Mouse (Mus musculus) lung, postnatal 4 days (tissue): ENCODE results near the gene Slc24a3.

Source experiments
- DNase-seq, 2 experiments: peaks; one replicate each; pipeline ENCODE4 v3.0.0; 2021

Gene Slc24a3

GRCm38 (mm10) chr2:145291473-145291872 is 123.9 kb downstream of the Slc24a3 start:
- no peak for DNase-seq

GRCm38 (mm10) chr2:145292196-145292595 is 124.6 kb downstream of the Slc24a3 start:
- DNase-seq, result no peak

- DNase-seq, result no peak
Measured at GRCm38 (mm10) chr2:145292816-145293215, 125.3 kb downstream of the Slc24a3 start.

GRCm38 (mm10) chr2:145296906-145297305 is 129.4 kb downstream of the Slc24a3 start:
- DNase-seq, result no peak

- DNase-seq, result no peak
Measured at GRCm38 (mm10) chr2:145299914-145300699, 132.6 kb downstream of the Slc24a3 start.

GRCm38 (mm10) chr2:145307231-145307883 is 139.8 kb downstream of the Slc24a3 start:
- no peak for DNase-seq

GRCm38 (mm10) chr2:145318916-145319315 is 151.4 kb downstream of the Slc24a3 start:
- DNase-seq, result peak in 1 of 2 experiments; percentile 57

GRCm38 (mm10) chr2:145321287-145321686 is 153.7 kb downstream of the Slc24a3 start:
- no peak for DNase-seq

GRCm38 (mm10) chr2:145321755-145322154 is 154.2 kb downstream of the Slc24a3 start:
- no peak for DNase-seq

- DNase-seq, result no peak
Measured at GRCm38 (mm10) chr2:145324477-145324876, 156.9 kb downstream of the Slc24a3 start.

GRCm38 (mm10) chr2:145325852-145326251 is 158.3 kb downstream of the Slc24a3 start:
- DNase-seq, result no peak

GRCm38 (mm10) chr2:145326544-145326943 is 159.0 kb downstream of the Slc24a3 start:
- no peak for DNase-seq

- peak; percentile 30 to 63 for DNase-seq
Measured at GRCm38 (mm10) chr2:145329756-145330155, 162.2 kb downstream of the Slc24a3 start.

GRCm38 (mm10) chr2:145331525-145331924 is 164.0 kb downstream of the Slc24a3 start:
- no peak for DNase-seq

- DNase-seq, result no peak
Measured at GRCm38 (mm10) chr2:145333466-145333865, 165.9 kb downstream of the Slc24a3 start.

GRCm38 (mm10) chr2:145336406-145336805 is 168.9 kb downstream of the Slc24a3 start:
- no peak for DNase-seq

GRCm38 (mm10) chr2:145340816-145341215 is 173.3 kb downstream of the Slc24a3 start:
- no peak for DNase-seq

GRCm38 (mm10) chr2:145342956-145343355 is 175.4 kb downstream of the Slc24a3 start:
- DNase-seq, result no peak

GRCm38 (mm10) chr2:145344521-145344920 is 177.0 kb downstream of the Slc24a3 start:
- DNase-seq, result no peak

GRCm38 (mm10) chr2:145353801-145354200 is 186.2 kb downstream of the Slc24a3 start:
- no peak for DNase-seq

GRCm38 (mm10) chr2:145358236-145358942 is 190.8 kb downstream of the Slc24a3 start:
- no peak for DNase-seq

- no peak for DNase-seq
Measured at GRCm38 (mm10) chr2:145363604-145364003, 196.1 kb downstream of the Slc24a3 start.

- no peak for DNase-seq
Measured at GRCm38 (mm10) chr2:145368701-145369100, 201.1 kb downstream of the Slc24a3 start.

GRCm38 (mm10) chr2:145370795-145371194 is 203.2 kb downstream of the Slc24a3 start:
- DNase-seq, result peak; percentile 6 to 34
